Mouse (Mus musculus) spleen, postnatal 10 days (tissue): ENCODE data around the gene Srbd1.

Source experiments
- DNase-seq, 2 experiments: peaks; one replicate each; pipeline ENCODE4 v3.0.0; 2021 to 2022; ENCODE audit warnings: low spot score in 2 of 2

The Srbd1 gene

DNA sequence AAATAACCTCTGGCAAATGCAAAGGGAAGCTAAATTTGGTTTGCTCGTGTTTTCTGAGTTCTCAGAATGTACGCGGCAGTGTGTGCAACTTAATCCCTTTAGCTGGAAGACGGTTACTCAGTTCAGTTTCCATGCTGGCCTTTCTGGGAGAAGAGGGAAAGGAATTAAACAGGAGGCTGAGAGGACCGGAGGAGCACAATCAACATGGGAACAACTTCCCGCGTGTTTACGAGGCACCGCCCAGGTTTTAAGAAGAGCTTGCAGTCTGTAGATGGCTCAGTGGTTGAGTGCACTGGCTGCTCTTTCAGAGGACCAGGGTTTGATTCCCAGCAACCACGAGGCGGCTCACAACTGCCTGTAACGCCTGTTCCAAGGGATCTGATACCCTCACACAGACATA is 109.8 kb downstream of the Srbd1 start:
- DNase-seq = no peak

- DNase-seq = no peak
Observed at GRCm38 (mm10) chr17:86034641-86035040, 110.3 kb downstream of the Srbd1 start.

DNA sequence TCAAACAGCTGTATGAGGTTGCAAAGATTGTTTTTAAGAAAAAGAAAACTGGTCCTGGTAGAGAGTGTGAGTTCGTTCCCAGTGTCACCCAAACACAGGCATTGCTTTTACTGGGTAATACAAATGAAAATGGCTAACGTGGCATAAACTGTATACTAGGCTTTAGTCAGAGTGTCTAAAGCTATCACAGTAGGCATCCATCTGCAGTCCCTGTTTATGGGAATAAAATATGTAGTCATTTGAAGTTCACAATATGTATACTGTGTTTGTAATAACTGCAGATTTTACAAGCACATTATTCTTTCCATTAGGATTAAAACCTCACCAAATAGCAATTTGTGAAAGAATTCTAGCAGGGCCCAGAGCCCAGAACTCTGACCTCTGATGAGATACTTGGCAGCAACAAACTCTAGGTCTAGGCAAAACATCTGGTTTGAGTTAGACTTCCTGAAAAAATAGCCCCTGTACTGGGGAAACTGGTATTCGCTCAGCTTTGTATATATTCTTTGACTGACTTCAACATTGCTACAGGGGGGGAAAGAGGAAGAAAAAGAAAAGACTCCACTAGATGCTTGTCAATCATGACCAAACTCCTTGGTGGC is 112.8 kb downstream of the Srbd1 start:
- DNase-seq = no peak

DNA sequence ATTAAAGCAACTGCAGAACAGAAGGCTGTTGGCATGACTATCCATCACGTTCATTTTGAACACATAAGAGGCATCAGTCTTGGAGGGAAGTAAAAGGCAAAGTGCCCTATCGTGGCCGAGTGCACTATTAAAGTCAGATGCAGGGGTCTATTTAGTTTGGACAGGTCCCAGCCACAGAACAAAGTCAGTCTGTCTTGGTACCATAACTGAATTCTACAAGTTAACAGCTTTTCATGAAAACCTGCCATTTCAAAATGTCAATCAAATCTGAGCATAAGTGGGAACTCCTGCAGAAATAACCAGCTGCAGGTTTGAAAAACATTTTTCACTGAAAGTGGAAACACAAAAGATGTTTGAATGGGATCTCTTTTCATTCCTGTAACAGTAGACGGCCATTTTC is 115.0 kb downstream of the Srbd1 start:
- no peak for DNase-seq

- DNase-seq = no peak
Observed at GRCm38 (mm10) chr17:86029175-86029574, 115.8 kb downstream of the Srbd1 start.

GRCm38 (mm10) chr17:86027577-86028199 is 117.3 kb downstream of the Srbd1 start:
- DNase-seq = no peak

GRCm38 (mm10) chr17:86024589-86024988 is 120.4 kb downstream of the Srbd1 start:
- no peak for DNase-seq

DNA sequence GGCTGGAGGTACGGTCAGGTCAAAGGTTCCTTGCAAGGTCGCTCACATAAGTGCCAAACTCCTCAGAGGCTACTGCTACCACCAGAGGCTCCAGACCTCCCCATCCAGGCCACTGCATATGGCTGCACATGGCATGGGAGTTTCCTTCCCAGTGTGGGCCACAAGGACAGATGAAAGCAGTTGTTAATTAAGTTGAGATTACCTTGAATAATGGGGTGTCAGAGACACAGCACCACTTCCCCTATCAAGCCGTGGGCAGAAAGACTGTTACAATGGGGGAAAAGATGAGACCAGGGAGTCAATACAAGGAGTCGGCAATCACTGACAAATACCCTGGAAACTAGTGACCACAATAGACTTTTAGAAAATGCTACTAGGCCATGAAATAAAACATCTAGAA is 122.6 kb downstream of the Srbd1 start:
- no peak for DNase-seq

DNA sequence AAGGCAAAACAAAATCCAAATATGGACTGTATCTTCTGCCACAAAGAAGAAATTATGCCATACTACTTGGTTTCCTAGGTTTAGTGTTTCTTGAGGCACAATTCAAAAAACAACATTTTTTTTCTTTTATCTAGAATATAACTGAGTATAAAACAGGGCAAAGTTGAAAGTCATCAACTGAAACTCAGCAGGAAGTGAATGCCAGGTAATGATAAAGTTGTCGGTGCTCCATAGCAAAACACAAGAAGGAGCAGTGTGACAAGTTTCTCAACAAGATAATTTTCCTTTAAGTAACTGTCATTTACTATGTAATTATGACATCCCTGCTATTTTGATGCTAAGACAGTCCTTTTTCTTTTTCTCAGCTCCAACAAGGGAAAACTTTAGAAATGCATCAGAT is 123.2 kb downstream of the Srbd1 start:
- DNase-seq = no peak

DNA sequence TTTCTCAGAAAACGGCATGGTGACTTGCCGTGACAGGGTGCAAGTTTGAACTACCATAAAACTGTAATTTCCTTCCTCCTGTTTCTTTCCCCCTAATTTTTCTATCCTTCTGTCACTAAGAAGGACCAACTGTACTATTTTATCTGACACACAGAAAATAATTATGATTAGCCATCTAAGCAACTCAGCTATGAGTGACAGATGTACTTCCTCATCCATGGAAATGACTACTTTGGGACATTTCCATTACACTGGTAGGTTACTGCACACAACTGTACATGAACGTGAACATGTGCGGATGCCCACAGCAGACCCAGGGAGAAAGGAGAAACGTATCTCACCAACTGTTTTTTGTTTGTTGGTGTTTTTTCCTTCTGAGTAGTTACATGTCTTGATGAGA is 123.7 kb downstream of the Srbd1 start:
- DNase-seq = no peak

DNA sequence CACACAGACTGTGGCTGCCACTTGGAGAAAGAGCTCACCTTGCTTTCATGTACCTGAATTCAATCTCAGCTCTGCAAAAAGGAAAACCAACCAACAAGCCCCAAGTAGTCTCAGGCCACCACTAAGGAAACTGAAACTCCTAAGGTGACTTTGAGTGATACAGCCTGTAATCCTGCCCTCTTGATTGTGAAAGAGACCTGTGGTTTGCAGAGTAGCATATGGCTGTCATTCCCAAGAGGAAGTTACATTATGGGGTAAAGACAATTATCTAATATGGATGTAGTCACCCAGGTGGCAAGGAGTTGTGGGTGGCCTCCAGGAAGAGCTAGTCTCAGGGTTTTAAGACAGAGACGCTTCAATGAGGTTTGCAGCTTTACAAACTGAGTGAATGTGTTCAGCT is 125.2 kb downstream of the Srbd1 start:
- DNase-seq = no peak

- no peak for DNase-seq
Observed at GRCm38 (mm10) chr17:86014246-86014645, 130.7 kb downstream of the Srbd1 start.

- DNase-seq = no peak
Observed at GRCm38 (mm10) chr17:86012576-86012975, 132.4 kb downstream of the Srbd1 start.

GRCm38 (mm10) chr17:86011849-86012248 is 133.1 kb downstream of the Srbd1 start:
- DNase-seq = no peak

GRCm38 (mm10) chr17:86008401-86008800 is 136.6 kb downstream of the Srbd1 start:
- no peak for DNase-seq

DNA sequence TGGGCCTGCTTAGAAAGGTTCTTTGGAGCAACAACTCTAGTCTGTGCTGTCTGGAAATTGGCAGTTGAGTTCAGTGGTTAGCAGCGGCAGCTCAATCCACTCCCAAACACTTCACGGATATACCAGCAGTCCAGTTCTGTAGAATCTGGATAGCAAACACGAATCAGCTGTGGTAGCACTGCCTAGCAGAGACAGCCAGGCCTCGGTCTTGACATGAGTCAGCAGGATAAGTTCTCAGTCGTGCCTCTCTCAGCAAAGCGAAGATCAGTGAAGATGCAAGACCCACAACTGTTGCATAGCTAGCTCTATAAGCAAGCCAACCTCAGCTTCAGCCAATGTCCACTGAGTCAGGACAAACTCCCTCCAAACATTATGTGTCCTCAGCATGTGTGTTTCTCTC is 142.9 kb downstream of the Srbd1 start:
- no peak for DNase-seq

DNA sequence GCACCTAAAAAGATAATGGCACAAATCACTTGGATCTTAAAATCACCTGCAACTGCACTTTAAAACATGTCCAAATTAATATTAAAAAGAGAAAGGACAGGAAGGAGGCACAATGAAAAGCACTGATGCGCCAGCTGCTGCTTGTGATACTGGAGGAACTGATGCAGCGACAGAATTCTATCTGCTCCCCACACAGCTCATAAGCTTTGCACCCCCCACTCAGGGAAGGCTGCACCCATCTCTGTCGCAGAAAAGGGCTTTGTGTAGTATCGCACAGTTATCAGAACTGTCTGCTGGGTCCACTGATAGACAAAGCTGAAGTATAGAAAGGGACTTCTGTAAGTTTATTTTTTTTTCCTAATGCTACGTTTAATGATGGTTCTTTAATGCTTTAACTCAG is 143.3 kb downstream of the Srbd1 start:
- no peak for DNase-seq

GRCm38 (mm10) chr17:85995727-85996126 is 149.2 kb downstream of the Srbd1 start:
- DNase-seq = no peak

GRCm38 (mm10) chr17:85995086-85995485 is 149.9 kb downstream of the Srbd1 start:
- no peak for DNase-seq

DNA sequence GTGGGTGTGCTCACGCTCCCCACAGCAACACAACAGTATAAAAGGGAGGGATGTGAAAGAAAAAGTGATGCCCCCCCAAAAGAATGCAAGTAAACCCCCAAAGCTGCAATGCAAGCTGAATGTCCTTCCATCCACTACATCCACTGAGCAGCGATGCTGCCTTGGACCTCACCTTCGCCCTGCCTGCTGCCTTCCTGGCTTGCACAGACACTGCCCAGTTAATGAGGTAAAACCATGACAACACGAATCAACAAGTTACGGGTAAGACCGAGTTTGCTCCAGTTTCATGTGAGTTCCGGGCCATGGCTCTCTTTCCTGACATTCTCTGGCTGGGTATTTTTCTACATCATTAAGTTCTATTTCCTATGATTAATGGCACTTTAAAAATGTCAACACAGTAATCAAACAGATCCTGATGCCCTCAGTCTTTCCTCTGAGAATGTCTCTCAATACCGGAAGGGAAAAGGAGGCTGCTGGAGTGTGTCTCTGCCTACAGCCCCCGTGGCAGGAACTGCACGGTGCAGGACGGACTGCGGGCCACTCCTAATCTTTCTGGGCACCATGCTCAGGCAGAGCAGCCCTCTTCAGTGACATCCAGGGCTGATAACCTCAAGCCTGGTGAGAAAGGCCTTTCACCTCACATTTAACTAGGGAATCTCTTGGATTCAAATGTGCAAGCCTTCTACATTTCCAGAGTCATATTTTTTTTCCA is 155.8 kb downstream of the Srbd1 start:
- no peak for DNase-seq

DNA sequence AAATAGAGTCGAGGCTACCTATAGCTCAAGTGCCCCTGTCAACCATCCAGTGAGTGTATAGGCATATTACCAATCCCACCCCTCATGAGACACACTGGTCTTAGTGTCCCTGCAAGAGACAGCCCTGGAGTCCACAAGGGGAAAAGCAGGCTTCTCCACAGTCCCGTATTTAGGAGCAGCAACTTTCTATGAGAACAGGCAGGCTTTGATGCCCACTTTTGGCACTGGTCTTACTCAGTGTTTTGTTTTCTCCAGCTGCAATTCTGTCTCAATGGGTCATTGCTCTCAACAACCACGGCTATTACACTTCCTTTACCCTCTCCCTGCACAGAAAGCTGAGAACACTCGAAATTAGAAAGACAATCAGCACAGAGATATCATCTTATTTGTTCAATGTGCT is 157.4 kb downstream of the Srbd1 start:
- DNase-seq = no peak

- DNase-seq = no peak
Observed at GRCm38 (mm10) chr17:85986624-85987023, 158.4 kb downstream of the Srbd1 start.

DNA sequence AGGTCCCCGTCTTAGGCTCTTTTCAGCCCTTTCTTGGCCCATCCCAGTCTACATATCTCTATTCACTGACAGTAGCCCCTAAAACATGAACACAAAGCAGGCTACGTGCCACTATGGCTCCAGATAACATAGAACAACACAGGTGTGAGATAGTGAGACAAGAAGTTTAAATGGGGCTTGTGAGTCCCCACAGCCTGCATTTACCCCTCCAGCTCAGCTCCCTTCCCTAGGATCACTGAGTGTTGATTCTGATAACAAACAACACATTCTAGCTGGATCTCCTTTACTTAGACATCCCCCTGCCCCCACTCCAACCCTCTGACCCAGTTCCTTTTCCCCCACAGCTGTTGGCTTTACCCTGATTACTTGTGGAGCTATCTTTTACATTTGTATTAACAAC is 158.8 kb downstream of the Srbd1 start:
- DNase-seq = no peak
